Mouse (Mus musculus): ENCODE data around the gene Tox3. TPM values are rescaled to one million over a fixed set of nuclear protein-coding genes. Genes with fewer than 3 reads are reported as not detected.

The Tox3 gene
- polyA plus RNA-seq, 1 experiment from 2014 or later = 0.76 TPM

GRCm38 (mm10) chr8:90254158-90254867 lies 93.8 kb downstream of the Tox3 start:
- WGBS (ENCODE audit: insufficient replicate concordance) = 66% methylated on average over 11 of the region's 11 CpGs
- ATAC-seq = no peak
- no peak overlapping the region for H3K4me3 ChIP-seq
- no peaks in the 10 kb centered on the region for H3K27me3 ChIP-seq (replicated peaks)
- H3K9me3 ChIP-seq (replicated peaks) = no peaks in the 10 kb centered on the region
- H3K4me1 ChIP-seq = no peaks in the 10 kb centered on the region
- no peak overlapping the region for H3K27ac ChIP-seq
- H3K4me2 ChIP-seq = no peak overlapping the region
- no peak overlapping the region for H3K9ac ChIP-seq
- H3K36me3 ChIP-seq = no peaks in the 10 kb centered on the region

DNA sequence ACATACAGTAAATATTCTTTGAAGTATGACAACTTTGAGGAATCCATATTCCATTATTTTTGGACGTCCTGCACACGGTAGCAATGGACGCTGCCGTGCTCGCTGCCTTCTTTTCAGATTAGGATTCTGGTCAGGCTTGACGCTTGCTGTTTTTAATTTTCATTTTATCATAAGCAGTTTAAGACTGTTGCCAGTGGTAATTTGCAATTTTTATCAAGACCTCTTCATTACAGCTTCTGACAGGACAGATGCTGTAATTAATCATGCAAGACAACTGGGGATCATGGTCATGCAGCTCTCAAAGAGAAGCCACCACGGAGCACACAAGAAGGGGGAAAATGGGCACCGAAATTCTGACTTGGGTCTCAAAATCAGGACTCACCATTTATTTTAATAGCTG lies 101.8 kb downstream of the Tox3 start:
- ATAC-seq = no peak
- H3K36me3 ChIP-seq = no peaks in the 10 kb centered on the region
- H3K27ac ChIP-seq = no peak overlapping the region
- no peaks in the 10 kb centered on the region for H3K4me1 ChIP-seq
- 67% methylated on average over 8 of the region's 8 CpGs for WGBS (ENCODE audit: insufficient replicate concordance)
- no peak overlapping the region for H3K9ac ChIP-seq
- H3K27me3 ChIP-seq (replicated peaks) = no peaks in the 10 kb centered on the region
- no peak overlapping the region for H3K4me3 ChIP-seq
- no peak overlapping the region for H3K4me2 ChIP-seq
- H3K9me3 ChIP-seq (replicated peaks) = no peaks in the 10 kb centered on the region

GRCm38 (mm10) chr8:90245828-90246227 lies 102.3 kb downstream of the Tox3 start:
- Histone ChIP-seq H3K9ac (no peak overlapping the region), H3K4me1 (no peaks in the 10 kb centered on the region), H3K27ac (no peak overlapping the region), H3K4me2 (no peak overlapping the region), H3K36me3 (no peaks in the 10 kb centered on the region), H3K4me3 (no peak overlapping the region), H3K9me3 (replicated peaks) (no peaks in the 10 kb centered on the region), H3K27me3 (replicated peaks) (no peaks in the 10 kb centered on the region)
- WGBS (ENCODE audit: insufficient replicate concordance) = 68% methylated on average over 3 of the region's 3 CpGs
- ATAC-seq = no peak

DNA sequence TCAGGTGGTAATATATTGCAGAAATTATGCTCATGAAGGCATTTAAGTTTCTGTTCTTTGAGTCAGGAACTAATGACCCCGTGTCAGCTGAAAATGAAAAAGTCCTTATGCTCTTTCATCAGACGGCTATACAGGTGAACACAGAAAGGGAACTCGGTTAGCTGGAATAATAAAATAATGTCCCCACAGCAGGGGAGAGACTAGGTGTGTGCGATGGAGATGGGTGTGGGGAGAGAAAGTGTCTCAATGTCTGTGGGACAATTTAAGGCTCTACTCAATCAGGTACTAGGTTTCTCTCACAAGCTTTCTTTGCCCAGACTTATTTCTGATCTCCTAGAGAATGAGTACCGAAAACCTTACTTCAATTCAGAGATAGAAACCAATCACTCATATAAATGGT lies 103.0 kb downstream of the Tox3 start:
- WGBS (ENCODE audit: insufficient replicate concordance) = 72% methylated on average over 5 of the region's 5 CpGs
- Histone ChIP-seq H3K4me2 (no peak overlapping the region), H3K4me1 (no peaks in the 10 kb centered on the region), H3K9me3 (replicated peaks) (no peaks in the 10 kb centered on the region), H3K36me3 (no peaks in the 10 kb centered on the region), H3K9ac (no peak overlapping the region), H3K27me3 (replicated peaks) (no peaks in the 10 kb centered on the region), H3K27ac (no peak overlapping the region), H3K4me3 (no peak overlapping the region)
- no peak for ATAC-seq

GRCm38 (mm10) chr8:90244458-90245145 lies 103.5 kb downstream of the Tox3 start:
- Histone ChIP-seq H3K9me3 (replicated peaks) (no peaks in the 10 kb centered on the region), H3K4me3 (no peak overlapping the region), H3K9ac (no peak overlapping the region), H3K36me3 (no peaks in the 10 kb centered on the region), H3K4me1 (no peaks in the 10 kb centered on the region), H3K27me3 (replicated peaks) (no peaks in the 10 kb centered on the region), H3K4me2 (no peak overlapping the region), H3K27ac (no peak overlapping the region)
- ATAC-seq = no peak
- WGBS (ENCODE audit: insufficient replicate concordance) = 66% methylated on average over 10 of the region's 10 CpGs

DNA sequence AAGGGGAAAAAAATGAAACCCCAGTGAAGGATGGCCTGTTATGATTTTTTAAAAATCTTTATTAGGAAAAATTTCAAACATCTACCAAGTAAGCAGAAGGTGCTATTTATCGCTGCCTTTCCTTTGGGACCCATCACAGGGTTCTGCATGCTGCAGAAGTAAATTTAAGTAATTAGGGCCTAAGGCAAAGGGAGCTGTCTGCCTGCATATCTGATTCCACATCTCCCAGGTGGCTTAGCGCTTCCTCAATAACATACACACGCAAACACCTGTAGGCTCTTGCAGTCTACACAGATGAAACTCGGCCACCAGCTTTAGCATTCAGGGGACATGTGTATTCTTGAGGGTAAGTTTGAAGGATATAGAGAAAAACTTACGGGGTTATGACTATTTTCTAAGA lies 104.2 kb downstream of the Tox3 start:
- Histone ChIP-seq H3K4me1 (no peaks in the 10 kb centered on the region), H3K9me3 (replicated peaks) (no peaks in the 10 kb centered on the region), H3K27ac (no peak overlapping the region), H3K36me3 (no peaks in the 10 kb centered on the region), H3K4me2 (no peak overlapping the region), H3K27me3 (replicated peaks) (no peaks in the 10 kb centered on the region), H3K9ac (no peak overlapping the region), H3K4me3 (no peak overlapping the region)
- no peak for ATAC-seq
- 67% methylated on average over 5 of the region's 5 CpGs for WGBS (ENCODE audit: insufficient replicate concordance)

DNA sequence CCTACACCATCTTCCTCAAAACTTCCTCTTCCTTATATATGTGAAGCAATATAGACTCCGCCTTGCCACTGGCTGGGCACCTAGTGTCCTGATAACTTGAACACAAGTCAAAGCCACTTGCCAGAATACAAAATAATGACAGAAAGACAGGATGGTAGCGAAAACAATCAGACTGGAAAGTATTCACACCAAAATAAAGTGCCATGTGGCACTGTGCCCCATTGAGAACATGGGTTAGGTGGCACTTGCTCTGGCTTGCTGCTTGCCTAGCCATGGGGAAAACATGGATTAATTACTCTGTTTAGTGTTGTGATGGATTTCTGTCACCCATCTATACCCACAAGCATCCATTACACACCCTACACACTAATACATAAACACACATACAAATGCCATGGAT lies 105.8 kb downstream of the Tox3 start:
- Histone ChIP-seq H3K4me2 (no peak overlapping the region), H3K27ac (no peak overlapping the region), H3K9me3 (replicated peaks) (no peaks in the 10 kb centered on the region), H3K9ac (no peak overlapping the region), H3K36me3 (no peaks in the 10 kb centered on the region), H3K4me3 (no peak overlapping the region), H3K4me1 (no peaks in the 10 kb centered on the region), H3K27me3 (replicated peaks) (no peaks in the 10 kb centered on the region)
- 54% methylated on average over 2 of the region's 2 CpGs for WGBS (ENCODE audit: insufficient replicate concordance)
- no peak for ATAC-seq

- Histone ChIP-seq H3K4me3 (no peak overlapping the region), H3K9me3 (replicated peaks) (no peaks in the 10 kb centered on the region), H3K4me2 (no peak overlapping the region), H3K27me3 (replicated peaks) (no peaks in the 10 kb centered on the region), H3K9ac (no peak overlapping the region), H3K4me1 (no peaks in the 10 kb centered on the region), H3K36me3 (no peaks in the 10 kb centered on the region), H3K27ac (no peak overlapping the region)
- WGBS (ENCODE audit: insufficient replicate concordance) = 64% methylated on average over 4 of the region's 4 CpGs
- ATAC-seq = no peak
These were observed 106.7 kb downstream of the Tox3 start for GRCm38 (mm10) chr8:90241461-90241860.

- Histone ChIP-seq H3K27me3 (replicated peaks) (no peaks in the 10 kb centered on the region), H3K36me3 (no peaks in the 10 kb centered on the region), H3K9ac (no peak overlapping the region), H3K4me3 (no peak overlapping the region), H3K9me3 (replicated peaks) (no peaks in the 10 kb centered on the region), H3K4me2 (no peak overlapping the region), H3K27ac (no peak overlapping the region), H3K4me1 (no peaks in the 10 kb centered on the region)
- no peak for ATAC-seq
- WGBS (ENCODE audit: insufficient replicate concordance) = 69% methylated on average over 8 of the region's 8 CpGs
These were observed 115.6 kb downstream of the Tox3 start for GRCm38 (mm10) chr8:90232501-90232900.

DNA sequence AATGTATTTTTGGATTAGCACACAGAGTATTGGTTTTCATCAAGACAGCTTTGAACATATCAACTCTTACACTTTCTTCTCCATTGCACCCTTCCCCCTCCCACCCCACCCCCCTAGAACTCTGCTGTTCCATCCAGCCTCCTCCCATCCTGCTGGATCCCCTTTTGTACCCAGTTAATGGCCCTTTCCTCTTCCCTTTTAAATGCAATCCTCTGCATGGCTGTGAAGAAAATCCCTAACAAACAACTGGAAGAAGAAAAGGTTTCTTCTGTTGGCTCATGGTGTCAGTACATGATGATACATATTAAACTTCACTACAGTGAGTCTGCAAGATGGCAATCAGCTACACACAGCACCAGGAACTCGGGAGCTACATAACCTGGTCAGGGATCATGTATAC lies 124.0 kb downstream of the Tox3 start:
- Histone ChIP-seq H3K36me3 (no peaks in the 10 kb centered on the region), H3K27me3 (replicated peaks) (no peaks in the 10 kb centered on the region), H3K9me3 (replicated peaks) (no peaks in the 10 kb centered on the region), H3K4me2 (no peak overlapping the region), H3K27ac (no peak overlapping the region), H3K9ac (no peak overlapping the region), H3K4me1 (no peaks in the 10 kb centered on the region), H3K4me3 (no peak overlapping the region)
- WGBS (ENCODE audit: insufficient replicate concordance) = 60% methylated on average over 1 of the region's 1 CpGs
- ATAC-seq = no peak

DNA sequence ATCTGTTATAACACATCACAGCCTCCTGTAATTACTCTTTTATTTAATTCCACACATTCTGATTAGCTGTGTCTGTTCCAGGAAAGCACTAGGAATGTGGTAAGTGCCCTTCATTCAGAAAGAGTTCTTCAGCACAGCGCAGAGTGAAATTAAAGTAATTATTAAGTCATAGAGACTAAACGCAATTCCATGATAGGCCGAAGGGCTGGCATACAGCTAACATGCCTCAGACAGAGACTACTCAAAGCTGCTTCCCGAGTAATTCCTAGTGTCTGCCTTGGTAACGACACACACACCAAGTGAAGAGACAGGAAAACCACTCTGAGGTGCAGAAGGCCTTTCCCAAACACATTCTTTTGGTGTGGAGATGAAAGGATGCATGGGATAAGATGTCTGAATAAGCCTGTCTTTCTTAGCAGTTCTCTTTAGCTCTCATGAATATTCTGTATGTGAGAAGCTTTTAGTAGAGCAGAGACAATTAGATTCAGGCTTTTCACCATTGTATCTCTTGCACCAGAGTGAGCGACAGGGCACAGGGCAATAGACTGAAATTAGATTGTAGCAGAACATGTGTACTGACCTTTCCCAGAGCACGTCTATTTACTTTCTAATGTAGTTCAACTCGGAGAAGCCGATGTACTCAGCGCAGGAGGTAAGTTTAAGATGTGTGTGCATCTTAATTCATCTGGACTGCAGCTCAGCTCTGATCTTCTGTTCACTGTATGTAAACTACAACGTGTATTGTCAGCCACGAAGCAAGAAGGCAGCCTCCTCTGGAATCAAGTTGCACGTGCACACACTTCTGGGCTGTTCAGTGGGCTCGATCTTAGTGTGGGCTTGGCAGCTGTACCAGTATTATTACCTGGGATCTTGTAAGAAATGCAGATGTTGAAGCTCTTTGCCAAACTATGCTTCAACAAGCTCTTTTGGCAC lies 138.8 kb downstream of the Tox3 start:
- Histone ChIP-seq H3K9ac (no peak overlapping the region), H3K27ac (no peak overlapping the region), H3K9me3 (replicated peaks) (no peaks in the 10 kb centered on the region; the same call in 1 of the 2 replicates), H3K27me3 (replicated peaks) (no peaks in the 10 kb centered on the region), H3K4me1 (no peaks in the 10 kb centered on the region), H3K36me3 (no peaks in the 10 kb centered on the region), H3K4me2 (no peak overlapping the region), H3K4me3 (no peak overlapping the region)
- 68% methylated on average over 14 of the region's 14 CpGs for WGBS (ENCODE audit: insufficient replicate concordance)
- ATAC-seq = no peak

All from liver, embryonic 12.5 days (tissue).